Mouse (Mus musculus) forebrain, embryonic 15.5 days (tissue): ENCODE data around the gene Usp50. TPM values are rescaled to one million over a fixed set of nuclear protein-coding genes. Genes with fewer than 3 reads are reported as not detected.

Experiments
- ATAC-seq: fragments of 200-750 bp; cut with Nextera tagmentation; replicated peaks from 2 replicates; pipeline ENCODE4 v1.8.0; 2017; ENCODE audit warnings: mild to moderate bottlenecking, moderate TSS enrichment, moderate library complexity
- H3K27ac ChIP-seq: fragments of 300-500 bp; sonication (generic); replicated peaks from 2 replicates; pipeline ENCODE4 v1.5.1; 2015; ENCODE audit warnings: mild to moderate bottlenecking, inconsistent platforms
- H3K27me3 ChIP-seq: fragments of 300-500 bp; sonication (generic); 2 replicates; pipeline ENCODE4 v1.6.1; 2015; ENCODE audit warnings: inconsistent platforms
- H3K36me3 ChIP-seq: fragments of 300-500 bp; sonication (generic); 2 replicates; pipeline ENCODE4 v1.6.1; 2015; ENCODE audit warnings: mild to moderate bottlenecking, inconsistent platforms
- H3K4me1 ChIP-seq: fragments of 300-500 bp; sonication (generic); 2 replicates; pipeline ENCODE4 v1.6.1; 2015; ENCODE audit warnings: inconsistent platforms
- H3K4me2 ChIP-seq: fragments of 300-500 bp; sonication (generic); replicated peaks from 2 replicates; pipeline ENCODE4 v1.6.1; 2015; ENCODE audit warnings: mild to moderate bottlenecking, inconsistent platforms
- H3K4me3 ChIP-seq: fragments of 300-500 bp; sonication (generic); 2 replicates; pipeline ENCODE4 v1.5.1; 2015; ENCODE audit warnings: mild to moderate bottlenecking, inconsistent platforms
- H3K9ac ChIP-seq: fragments of 300-500 bp; sonication (generic); replicated peaks from 2 replicates; pipeline ENCODE4 v1.6.1; 2015; ENCODE audit warnings: mild to moderate bottlenecking, inconsistent platforms
- H3K9me3 ChIP-seq: fragments of 300-500 bp; sonication (generic); 2 replicates; pipeline ENCODE4 v1.6.1; 2016; ENCODE audit warnings: inconsistent platforms
- WGBS: fragments of 180-500 bp; shearing (Covaris S2); methylation state at CpG from one replicate; pipeline ENCODE4 v1.1.7; 2015; ENCODE audit warnings: mixed read lengths; 5-methylcytosine and 5-hydroxymethylcytosine counted together
- polyA plus RNA-seq: library from polyadenylated mRNA; unstranded; fragments of >200 nt; fragmentation: Nextera tagmentation; extraction: Ambion mirVana; gene quantifications from 2 replicates; pipeline ENCODE4 v1.2.1, GENCODE M21; 2015

The Usp50 gene
- polyA plus RNA-seq, result 1.9 and 2.6 TPM in 2 replicates

DNA sequence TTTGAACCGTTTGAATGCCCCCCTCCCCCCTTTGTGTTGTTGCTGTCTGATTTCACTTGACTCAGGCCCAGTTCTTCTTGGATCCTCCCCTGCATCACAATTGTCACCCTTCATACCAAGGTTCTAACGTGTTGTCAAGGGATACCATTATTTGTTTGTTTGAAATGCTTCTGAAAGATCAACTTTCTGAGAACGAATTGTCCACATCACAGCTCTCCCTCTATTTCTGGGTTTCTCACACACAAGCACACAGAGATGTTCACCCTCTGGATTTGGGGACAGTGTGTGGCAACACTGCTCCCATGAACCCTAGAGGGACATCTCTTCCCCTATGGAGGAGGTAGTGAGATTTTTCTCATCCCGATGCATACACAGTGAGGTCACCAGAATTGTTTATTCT is at the start of gene Usp50:
Gene Usp50, minus strand, starts transcription at position 101 of the 400 bp plus-strand sequence.
- 63% methylated on average over 4 of the region's 4 CpGs for WGBS
- no peak within 1 kb of the TSS for H3K4me3 ChIP-seq
- no peaks in the 10 kb centered on the region for H3K9me3 ChIP-seq
- H3K4me1 ChIP-seq, result 0 out of 2 replicates have a peak, but pooled peaks cover 4% of the 10 kb centered on the region
- no peaks in the 10 kb centered on the region for H3K27me3 ChIP-seq
- no peak within 1 kb of the TSS for H3K27ac ChIP-seq
- no peak within 1 kb of the TSS for H3K4me2 ChIP-seq
- ATAC-seq, result no peak
- H3K9ac ChIP-seq, result no peak within 1 kb of the TSS
- H3K36me3 ChIP-seq, result no peaks in the 10 kb centered on the region

DNA sequence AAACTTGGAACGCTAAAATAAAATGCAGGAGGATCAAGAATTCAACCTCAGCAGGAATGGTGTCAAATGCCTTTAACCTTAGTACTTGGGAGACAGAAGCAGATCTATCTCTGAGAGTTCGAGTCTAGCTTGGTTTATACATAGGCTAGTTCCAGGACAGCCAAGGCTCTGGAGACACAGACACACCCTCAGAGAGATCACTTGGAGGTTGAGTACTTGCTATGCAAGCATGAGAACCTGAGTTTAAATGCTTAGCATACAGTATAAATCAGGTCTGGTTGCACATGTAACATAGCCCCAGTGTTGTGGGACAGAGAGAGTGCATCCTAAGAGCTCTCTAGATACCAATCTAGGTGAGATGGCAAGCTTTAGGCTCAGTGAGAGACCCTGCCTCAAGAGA is 34.1 kb upstream of the Usp50 start:
- peaks cover 48% of the 10 kb centered on the region for H3K36me3 ChIP-seq
- WGBS, result 87% methylated on average over 2 of the region's 2 CpGs
- H3K27ac ChIP-seq, result no peak overlapping the region
- no peaks in the 10 kb centered on the region for H3K4me1 ChIP-seq
- H3K4me3 ChIP-seq, result no peak overlapping the region
- no peak overlapping the region for H3K4me2 ChIP-seq
- ATAC-seq, result no peak
- no peaks in the 10 kb centered on the region for H3K27me3 ChIP-seq
- H3K9ac ChIP-seq, result no peak overlapping the region
- H3K9me3 ChIP-seq, result no peaks in the 10 kb centered on the region

- ATAC-seq, result no peak
- no peak overlapping the region for H3K4me3 ChIP-seq
- H3K36me3 ChIP-seq, result peaks cover 50% of the 10 kb centered on the region
- H3K27ac ChIP-seq, result no peak overlapping the region
- no peaks in the 10 kb centered on the region for H3K9me3 ChIP-seq
- H3K27me3 ChIP-seq, result no peaks in the 10 kb centered on the region
- H3K4me1 ChIP-seq, result no peaks in the 10 kb centered on the region
- WGBS, result 92% methylated on average over 4 of the region's 4 CpGs
- H3K4me2 ChIP-seq, result no peak overlapping the region
- no peak overlapping the region for H3K9ac ChIP-seq
These were observed 33.5 kb upstream of the Usp50 start for GRCm38 (mm10) chr2:126816644-126817347.

DNA sequence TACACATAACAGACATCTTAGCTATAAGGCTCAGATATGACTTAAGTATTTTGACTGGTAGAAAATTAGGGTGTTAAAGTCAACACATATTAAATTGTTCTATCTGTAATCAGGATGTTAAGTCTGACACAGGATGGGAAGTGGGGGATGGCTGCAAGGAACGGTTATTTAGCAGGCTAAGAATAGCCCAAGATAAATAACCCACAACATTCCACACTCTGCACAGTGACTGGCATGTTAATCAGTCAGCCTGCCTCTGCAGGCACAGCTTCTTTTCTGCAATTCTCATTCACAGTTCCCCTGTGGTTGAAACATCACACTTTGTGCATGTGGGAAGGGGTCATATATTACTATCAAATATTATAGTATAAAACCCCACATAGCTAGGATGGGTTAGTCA is 32.6 kb upstream of the Usp50 start:
- no peak overlapping the region for H3K9ac ChIP-seq
- WGBS, result 39% methylated on average over 1 of the region's 1 CpGs
- no peak for ATAC-seq
- no peak overlapping the region for H3K4me3 ChIP-seq
- no peak overlapping the region for H3K4me2 ChIP-seq
- H3K4me1 ChIP-seq, result no peaks in the 10 kb centered on the region
- peaks cover 56% of the 10 kb centered on the region for H3K36me3 ChIP-seq
- H3K27ac ChIP-seq, result no peak overlapping the region
- no peaks in the 10 kb centered on the region for H3K9me3 ChIP-seq
- H3K27me3 ChIP-seq, result no peaks in the 10 kb centered on the region

DNA sequence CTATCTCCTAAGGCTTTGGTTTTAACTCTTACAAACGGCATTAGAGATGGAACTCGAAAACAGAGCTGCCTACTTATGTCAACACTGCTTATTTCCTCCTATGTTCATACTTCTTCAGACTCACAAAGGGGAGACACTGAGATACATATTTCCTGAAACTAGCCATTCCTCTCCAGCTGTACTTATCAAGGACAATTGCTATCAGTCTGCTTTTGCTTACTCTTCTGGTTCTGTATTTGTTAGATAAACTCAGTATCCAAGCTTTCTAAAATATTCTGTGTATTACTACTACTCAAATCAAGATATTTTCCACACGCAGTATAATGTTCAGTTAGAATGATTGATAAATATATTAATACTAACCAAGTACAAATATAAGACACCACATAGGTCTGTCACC is 18.7 kb upstream of the Usp50 start:
- H3K36me3 ChIP-seq, result peaks cover 57% of the 10 kb centered on the region
- no peaks in the 10 kb centered on the region for H3K4me1 ChIP-seq
- no peak overlapping the region for H3K27ac ChIP-seq
- no peaks in the 10 kb centered on the region for H3K27me3 ChIP-seq
- no peak overlapping the region for H3K9ac ChIP-seq
- no peak overlapping the region for H3K4me2 ChIP-seq
- H3K4me3 ChIP-seq, result no peak overlapping the region
- no peak for ATAC-seq
- 98% methylated on average over 3 of the region's 3 CpGs for WGBS
- H3K9me3 ChIP-seq, result no peaks in the 10 kb centered on the region

DNA sequence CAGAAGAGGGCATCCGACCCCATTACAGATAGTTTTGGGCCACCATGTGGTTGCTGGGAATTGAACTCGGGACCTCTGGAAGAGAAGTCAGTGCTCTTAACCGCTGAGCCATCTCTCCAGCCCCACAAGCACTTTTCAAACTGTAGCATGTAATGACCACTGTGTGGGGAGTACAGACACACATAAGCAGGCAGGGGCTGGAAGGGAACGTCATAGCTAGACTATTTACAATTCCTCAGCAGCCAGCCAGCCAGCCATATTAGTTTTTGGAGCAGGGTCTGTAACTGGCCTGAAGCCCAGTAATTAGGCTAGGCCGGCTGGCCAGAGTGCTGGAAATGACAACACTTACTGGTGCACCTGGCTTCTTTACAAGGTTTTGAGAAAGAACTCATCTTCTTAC is 15.2 kb upstream of the Usp50 start:
- H3K4me3 ChIP-seq, result no peak overlapping the region
- no peak overlapping the region for H3K27ac ChIP-seq
- no peak for ATAC-seq
- H3K4me1 ChIP-seq, result no peaks in the 10 kb centered on the region
- no peaks in the 10 kb centered on the region for H3K27me3 ChIP-seq
- 76% methylated on average over 5 of the region's 5 CpGs for WGBS
- no peak overlapping the region for H3K9ac ChIP-seq
- H3K36me3 ChIP-seq, result peaks cover 63% of the 10 kb centered on the region
- H3K9me3 ChIP-seq, result no peaks in the 10 kb centered on the region
- no peak overlapping the region for H3K4me2 ChIP-seq

DNA sequence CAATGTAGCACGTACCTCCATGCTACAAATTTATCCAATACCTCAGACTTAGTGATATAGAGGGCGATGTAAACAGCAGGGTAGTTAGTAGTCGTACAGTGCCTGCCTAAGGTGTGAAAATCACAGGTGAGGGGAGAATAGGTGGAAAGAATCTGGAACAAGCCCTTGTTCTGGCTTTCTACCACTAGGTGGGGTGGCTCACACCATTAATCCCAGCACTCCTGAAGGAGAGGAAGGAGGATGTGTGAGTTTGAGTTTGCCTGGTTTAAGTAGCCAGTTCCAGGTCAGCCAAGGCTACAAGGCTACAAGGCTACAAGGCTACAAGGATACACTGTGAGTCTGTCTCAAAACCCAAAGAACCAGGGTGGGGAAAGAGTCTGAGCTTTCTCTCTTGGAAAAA is 12.4 kb upstream of the Usp50 start:
- H3K4me2 ChIP-seq, result no peak overlapping the region
- H3K4me3 ChIP-seq, result no peak overlapping the region
- H3K36me3 ChIP-seq, result peaks cover 76% of the 10 kb centered on the region
- H3K9me3 ChIP-seq, result no peaks in the 10 kb centered on the region
- no peak overlapping the region for H3K27ac ChIP-seq
- H3K9ac ChIP-seq, result no peak overlapping the region
- no peaks in the 10 kb centered on the region for H3K4me1 ChIP-seq
- WGBS, result 92% methylated on average over 3 of the region's 3 CpGs
- H3K27me3 ChIP-seq, result no peaks in the 10 kb centered on the region
- no peak for ATAC-seq

- Histone ChIP-seq H3K36me3 (peaks cover 61% of the 10 kb centered on the region), H3K4me2 (no peak overlapping the region), H3K27me3 (no peaks in the 10 kb centered on the region), H3K9me3 (no peaks in the 10 kb centered on the region), H3K9ac (no peak overlapping the region), H3K4me3 (no peak overlapping the region), H3K27ac (no peak overlapping the region), H3K4me1 (0 out of 2 replicates have a peak, but pooled peaks cover 3% of the 10 kb centered on the region)
- no peak for ATAC-seq
- WGBS, result 85% methylated on average over 5 of the region's 5 CpGs
These were observed 9.3 kb upstream of the Usp50 start for GRCm38 (mm10) chr2:126792611-126793010.

DNA sequence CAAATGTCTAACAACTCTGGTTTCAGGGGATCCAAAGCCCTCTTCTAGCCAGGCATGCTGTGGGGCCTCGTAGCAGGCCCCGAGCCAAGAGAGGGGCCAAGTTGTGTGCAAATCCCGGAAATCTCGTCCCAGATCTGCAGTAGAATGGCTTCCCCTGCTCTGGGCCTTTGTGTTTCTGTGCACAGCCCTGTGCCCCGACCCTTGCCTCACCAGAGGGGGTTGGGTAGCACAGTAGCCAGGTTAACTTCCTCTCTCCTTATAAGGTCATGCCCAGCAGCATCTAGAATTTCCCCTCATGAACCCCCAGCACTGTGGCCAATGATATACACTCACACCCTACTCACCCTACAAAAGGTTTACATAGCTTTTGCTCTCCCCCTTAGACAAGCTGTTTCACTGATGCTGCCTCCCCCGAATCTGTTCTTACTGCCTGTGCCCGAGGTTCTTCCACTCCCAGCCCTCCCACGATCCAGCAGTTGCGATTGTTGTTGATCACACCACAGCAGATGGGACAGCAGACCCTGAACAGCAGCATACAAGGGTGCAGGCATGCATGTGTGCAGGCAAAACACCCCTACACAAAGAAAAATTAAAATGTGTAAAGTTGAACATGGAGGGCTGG is 4.6 kb upstream of the Usp50 start:
- no peaks in the 10 kb centered on the region for H3K27me3 ChIP-seq
- no peak overlapping the region for H3K4me3 ChIP-seq
- 0 out of 2 replicates have a peak, but pooled peaks cover 4% of the 10 kb centered on the region for H3K4me1 ChIP-seq
- H3K9ac ChIP-seq, result no peak overlapping the region
- H3K4me2 ChIP-seq, result no peak overlapping the region
- H3K9me3 ChIP-seq, result no peaks in the 10 kb centered on the region
- WGBS, result 42% methylated on average over 9 of the region's 9 CpGs
- H3K27ac ChIP-seq, result no peak overlapping the region
- H3K36me3 ChIP-seq, result peaks cover 24% of the 10 kb centered on the region
- peak; percentile 58; the same call in 1 of the 2 replicates for ATAC-seq

DNA sequence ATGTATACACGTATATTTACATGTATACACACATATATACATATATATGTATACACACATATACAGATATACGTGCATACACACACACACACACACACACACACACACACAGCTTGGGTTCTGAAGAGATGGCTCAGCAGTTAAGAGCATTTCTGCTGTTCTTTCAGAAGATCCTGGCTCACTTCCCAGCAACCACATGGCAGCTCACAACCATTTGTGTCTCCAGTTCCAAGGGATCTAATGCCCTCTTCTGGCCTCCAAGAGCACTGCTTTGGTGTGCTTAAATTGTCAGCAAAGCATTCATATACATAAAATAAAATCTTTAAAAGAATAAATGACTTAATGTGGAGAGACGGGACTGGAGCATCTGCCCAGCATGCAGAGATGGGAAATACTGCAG is 837 bp downstream of the Usp50 start:
- H3K9ac ChIP-seq, result no peak overlapping the region
- no peaks in the 10 kb centered on the region for H3K36me3 ChIP-seq
- H3K4me3 ChIP-seq, result no peak overlapping the region
- peak; percentile 69 for ATAC-seq
- no peak overlapping the region for H3K4me2 ChIP-seq
- H3K4me1 ChIP-seq, result no peaks in the 10 kb centered on the region
- no peaks in the 10 kb centered on the region for H3K9me3 ChIP-seq
- no peaks in the 10 kb centered on the region for H3K27me3 ChIP-seq
- H3K27ac ChIP-seq, result no peak overlapping the region
- 69% methylated on average over 3 of the region's 3 CpGs for WGBS

- Histone ChIP-seq H3K27ac (no peak overlapping the region), H3K27me3 (no peaks in the 10 kb centered on the region), H3K9ac (no peak overlapping the region), H3K4me1 (no peaks in the 10 kb centered on the region), H3K36me3 (no peaks in the 10 kb centered on the region), H3K4me2 (no peak overlapping the region), H3K9me3 (no peaks in the 10 kb centered on the region), H3K4me3 (no peak overlapping the region)
- WGBS, result 89% methylated on average over 1 of the region's 1 CpGs
- no peak for ATAC-seq
These were observed 1.8 kb downstream of the Usp50 start for GRCm38 (mm10) chr2:126781478-126781877.

DNA sequence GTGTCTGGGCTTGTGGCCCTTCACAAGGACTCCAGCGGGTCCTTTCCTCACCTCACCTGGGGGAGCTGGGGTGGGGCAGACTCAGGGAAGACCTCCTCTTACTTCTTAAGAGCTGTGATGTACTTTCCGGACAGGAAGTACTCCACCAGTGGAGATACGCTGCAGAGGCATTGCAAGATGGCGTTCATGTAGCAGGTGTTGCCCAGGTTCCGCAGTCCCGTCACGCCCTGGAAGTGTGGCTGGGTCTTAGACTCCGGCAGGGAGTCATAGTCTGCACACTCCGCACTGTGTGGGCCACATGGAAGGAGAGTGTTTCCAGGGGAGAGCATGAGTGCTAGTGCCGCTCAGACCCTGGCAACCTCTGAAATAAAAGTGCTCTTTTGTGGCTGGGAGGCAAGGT is 3.0 kb downstream of the Usp50 start:
- H3K4me1 ChIP-seq, result no peaks in the 10 kb centered on the region
- 85% methylated on average over 10 of the region's 10 CpGs for WGBS
- no peak overlapping the region for H3K27ac ChIP-seq
- no peak overlapping the region for H3K9ac ChIP-seq
- H3K27me3 ChIP-seq, result no peaks in the 10 kb centered on the region
- no peak for ATAC-seq
- no peaks in the 10 kb centered on the region for H3K9me3 ChIP-seq
- no peak overlapping the region for H3K4me2 ChIP-seq
- no peak overlapping the region for H3K4me3 ChIP-seq
- H3K36me3 ChIP-seq, result no peaks in the 10 kb centered on the region

DNA sequence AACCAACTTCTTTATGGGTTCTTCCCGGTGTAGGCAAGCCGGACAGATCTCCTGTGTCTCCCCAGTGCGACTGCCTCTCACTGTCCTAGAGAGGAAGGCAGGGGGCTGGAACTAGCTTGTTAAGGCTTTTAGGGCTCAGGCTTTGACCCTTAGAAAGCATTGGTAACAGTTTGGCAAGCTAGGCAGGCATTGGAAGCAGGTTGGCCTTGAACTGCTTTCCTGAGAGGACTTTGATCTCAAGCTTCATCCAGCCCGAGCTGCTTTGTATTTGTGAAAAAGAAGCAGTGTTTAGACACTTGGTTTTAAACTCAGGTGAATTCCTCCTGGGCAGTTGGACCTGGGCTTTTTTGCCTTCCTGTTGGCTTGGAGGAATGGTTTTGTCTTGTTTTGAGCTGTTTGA is 4.5 kb downstream of the Usp50 start:
- Histone ChIP-seq H3K4me2 (no peak overlapping the region), H3K4me1 (no peaks in the 10 kb centered on the region), H3K9me3 (no peaks in the 10 kb centered on the region), H3K27me3 (no peaks in the 10 kb centered on the region), H3K4me3 (no peak overlapping the region), H3K27ac (no peak overlapping the region), H3K9ac (no peak overlapping the region), H3K36me3 (no peaks in the 10 kb centered on the region)
- ATAC-seq, result no peak
- 90% methylated on average over 4 of the region's 4 CpGs for WGBS
